Mouse (Mus musculus) liver, embryonic 14.5 days (tissue): Measurements from ENCODE around the gene Gtf2h3.

Experiments used
- CTCF ChIP-seq: IDR thresholded peaks from 2 replicates; pipeline ENCODE4 v1.5.1; 2016; ENCODE audit warnings: antibody characterized with exemption, low read depth, control low read depth
- EP300 ChIP-seq: IDR thresholded peaks from 2 replicates; pipeline ENCODE4 v1.6.1; 2016; ENCODE audit warnings: antibody characterized with exemption, low read depth

GRCm38 (mm10) chr5:124602349-124602748, 23.4 kb downstream of the Gtf2h3 start:
- TF ChIP-seq EP300 (no peak), CTCF (peak; percentile 79)
